Mouse (Mus musculus) E14TG2a.4 (cell line): ENCODE results near the gene Zkscan5.

Experiments
- CTCF ChIP-seq: conservative IDR thresholded peaks from 2 replicates; pipeline ENCODE4 v1.5.1; 2014; ENCODE audit warnings: low read length
- POU5F1 ChIP-seq: IDR thresholded peaks from 2 replicates; pipeline ENCODE4 v1.6.1; 2014; ENCODE audit warnings: low read length, borderline replicate concordance

GRCm38 (mm10) chr5:145223395-145223794 is 19.0 kb downstream of the Zkscan5 start:
- no peak for TF ChIP-seq CTCF
- TF ChIP-seq POU5F1: no peak
